Mouse (Mus musculus): ENCODE data around the gene Uvrag. TPM values are rescaled to one million over a fixed set of nuclear protein-coding genes. Genes with fewer than 3 reads are reported as not detected.

The Uvrag gene
- polyA plus RNA-seq, 1 experiment from 2014 or later: 13.1 TPM

- Histone ChIP-seq H3K4me3 (ENCODE audit: low read depth, low read length) (no peak overlapping the region), H3K4me1 (replicated peaks; ENCODE audit: control insufficient read depth, insufficient read depth, low read length) (0 out of 2 replicates have a peak, but pooled peaks cover 3% of the 10 kb centered on the region), H3K27ac (ENCODE audit: low read depth, low read length) (no peak overlapping the region), H3K4me2 (replicated peaks; ENCODE audit: low read depth, low read length) (no peak overlapping the region), H3K27me3 (ENCODE audit: control insufficient read depth, insufficient read depth, low read length) (no peaks in the 10 kb centered on the region), H3K36me3 (ENCODE audit: control insufficient read depth, insufficient read depth, low read length) (no peaks in the 10 kb centered on the region), H3K9ac (ENCODE audit: low read depth, low read length) (no peak overlapping the region), H3K9me3 (ENCODE audit: control insufficient read depth, low read length) (no peaks in the 10 kb centered on the region)
- ATAC-seq (ENCODE audit: low FRiP score) (no peak), DNase-seq (ENCODE audit: low spot score) (no peak)
- WGBS: 100% methylated on average over 1 of the region's 1 CpGs
These were observed 39.2 kb upstream of the Uvrag start for GRCm38 (mm10) chr7:99180162-99180561.

DNA sequence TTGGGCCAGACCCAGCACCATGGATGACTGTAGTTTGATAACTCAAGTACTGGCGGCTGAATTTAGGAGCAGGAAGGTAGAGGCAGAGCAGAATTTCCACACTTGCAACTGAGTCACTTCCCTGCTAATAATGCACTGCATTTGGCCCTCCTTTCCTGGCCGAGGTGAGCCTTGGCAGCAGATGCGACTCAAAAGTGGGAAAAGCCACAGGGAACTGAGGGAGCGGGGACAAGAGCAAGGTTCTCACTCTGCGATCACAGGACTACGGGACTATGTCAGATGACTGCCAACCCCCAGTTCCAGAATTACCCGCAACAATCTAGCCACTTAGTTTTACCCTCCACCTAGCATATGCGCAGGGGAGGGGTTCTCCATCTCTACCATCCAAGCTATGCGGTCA is 38.3 kb upstream of the Uvrag start:
- Histone ChIP-seq H3K4me3 (ENCODE audit: low read depth, low read length) (no peak overlapping the region), H3K9ac (ENCODE audit: low read depth, low read length) (no peak overlapping the region), H3K4me2 (replicated peaks; ENCODE audit: low read depth, low read length) (no peak overlapping the region), H3K36me3 (ENCODE audit: control insufficient read depth, insufficient read depth, low read length) (no peaks in the 10 kb centered on the region), H3K27me3 (ENCODE audit: control insufficient read depth, insufficient read depth, low read length) (no peaks in the 10 kb centered on the region), H3K9me3 (ENCODE audit: control insufficient read depth, low read length) (no peaks in the 10 kb centered on the region), H3K4me1 (replicated peaks; ENCODE audit: control insufficient read depth, insufficient read depth, low read length) (0 out of 2 replicates have a peak, but pooled peaks cover 3% of the 10 kb centered on the region), H3K27ac (ENCODE audit: low read depth, low read length) (no peak overlapping the region)
- ATAC-seq (ENCODE audit: low FRiP score): no peak
- DNase-seq (ENCODE audit: low spot score): no peak
- 91% methylated on average over 9 of the region's 9 CpGs for WGBS

GRCm38 (mm10) chr7:99177386-99177785 is 36.4 kb upstream of the Uvrag start:
- Histone ChIP-seq H3K9me3 (ENCODE audit: control insufficient read depth, low read length) (no peaks in the 10 kb centered on the region), H3K4me1 (replicated peaks; ENCODE audit: control insufficient read depth, insufficient read depth, low read length) (0 out of 2 replicates have a peak, but pooled peaks cover 3% of the 10 kb centered on the region), H3K36me3 (ENCODE audit: control insufficient read depth, insufficient read depth, low read length) (no peaks in the 10 kb centered on the region), H3K9ac (ENCODE audit: low read depth, low read length) (no peak overlapping the region), H3K4me2 (replicated peaks; ENCODE audit: low read depth, low read length) (no peak overlapping the region), H3K27ac (ENCODE audit: low read depth, low read length) (no peak overlapping the region), H3K27me3 (ENCODE audit: control insufficient read depth, insufficient read depth, low read length) (no peaks in the 10 kb centered on the region), H3K4me3 (ENCODE audit: low read depth, low read length) (no peak overlapping the region)
- ATAC-seq (ENCODE audit: low FRiP score) (no peak), DNase-seq (ENCODE audit: low spot score) (no peak)
- WGBS: 68% methylated on average over 5 of the region's 5 CpGs

DNA sequence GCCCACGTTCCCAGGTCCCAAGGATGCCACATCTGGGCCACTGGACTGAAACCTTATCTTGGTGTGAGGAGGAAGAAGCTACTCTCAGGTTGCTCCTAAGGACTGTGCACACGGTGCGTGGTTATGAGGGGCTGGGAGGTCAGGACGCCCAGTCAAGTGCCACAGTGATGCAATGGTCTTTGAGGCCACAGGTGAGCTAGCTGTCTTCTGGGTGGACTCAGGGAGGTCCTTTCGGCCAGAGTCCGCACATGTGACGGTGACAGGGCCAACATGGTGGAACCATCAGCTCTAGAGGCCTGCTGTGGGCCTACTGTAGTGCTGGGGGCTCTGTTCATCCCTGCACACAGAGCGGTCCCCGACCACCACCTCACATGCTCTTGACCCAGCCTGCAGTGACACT is 34.7 kb upstream of the Uvrag start:
- H3K4me2 ChIP-seq (replicated peaks; ENCODE audit: low read depth, low read length): no peak overlapping the region
- H3K9me3 ChIP-seq (ENCODE audit: control insufficient read depth, low read length): no peaks in the 10 kb centered on the region
- no peak overlapping the region for H3K9ac ChIP-seq (ENCODE audit: low read depth, low read length)
- no peaks in the 10 kb centered on the region for H3K36me3 ChIP-seq (ENCODE audit: control insufficient read depth, insufficient read depth, low read length)
- no peak overlapping the region for H3K4me3 ChIP-seq (ENCODE audit: low read depth, low read length)
- H3K27ac ChIP-seq (ENCODE audit: low read depth, low read length): no peak overlapping the region
- ATAC-seq (ENCODE audit: low FRiP score) (no peak), DNase-seq (ENCODE audit: low spot score) (no peak)
- H3K27me3 ChIP-seq (ENCODE audit: control insufficient read depth, insufficient read depth, low read length): no peaks in the 10 kb centered on the region
- H3K4me1 ChIP-seq (replicated peaks; ENCODE audit: control insufficient read depth, insufficient read depth, low read length): no peaks in the 10 kb centered on the region
- WGBS: 94% methylated on average over 9 of the region's 9 CpGs

DNA sequence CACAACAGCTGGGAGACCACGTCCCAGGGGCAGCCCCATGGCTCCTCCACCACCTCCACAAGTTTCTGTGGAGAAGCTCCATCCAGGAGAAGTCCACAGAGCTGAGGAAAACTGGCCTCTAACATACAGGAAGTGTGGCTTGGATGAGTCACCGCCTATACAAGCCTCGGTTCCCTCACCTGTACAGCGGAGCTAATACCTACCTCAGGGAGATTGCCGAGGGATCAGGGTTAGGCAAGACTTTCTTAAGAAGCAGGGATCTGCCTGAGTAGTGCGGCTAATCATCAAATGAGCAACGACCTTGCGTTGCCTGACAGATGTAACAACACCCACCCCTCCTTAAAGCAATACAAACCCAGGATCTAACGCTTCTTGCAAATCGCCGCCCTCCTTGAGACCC is 34.2 kb upstream of the Uvrag start:
- no peaks in the 10 kb centered on the region for H3K4me1 ChIP-seq (replicated peaks; ENCODE audit: control insufficient read depth, insufficient read depth, low read length)
- ATAC-seq (ENCODE audit: low FRiP score): no peak
- H3K4me2 ChIP-seq (replicated peaks; ENCODE audit: low read depth, low read length): no peak overlapping the region
- no peak overlapping the region for H3K27ac ChIP-seq (ENCODE audit: low read depth, low read length)
- no peak overlapping the region for H3K4me3 ChIP-seq (ENCODE audit: low read depth, low read length)
- no peak overlapping the region for H3K9ac ChIP-seq (ENCODE audit: low read depth, low read length)
- WGBS: 89% methylated on average over 11 of the region's 11 CpGs
- no peaks in the 10 kb centered on the region for H3K36me3 ChIP-seq (ENCODE audit: control insufficient read depth, insufficient read depth, low read length)
- H3K27me3 ChIP-seq (ENCODE audit: control insufficient read depth, insufficient read depth, low read length): no peaks in the 10 kb centered on the region
- no peak for DNase-seq (ENCODE audit: low spot score)
- H3K9me3 ChIP-seq (ENCODE audit: control insufficient read depth, low read length): no peaks in the 10 kb centered on the region

DNA sequence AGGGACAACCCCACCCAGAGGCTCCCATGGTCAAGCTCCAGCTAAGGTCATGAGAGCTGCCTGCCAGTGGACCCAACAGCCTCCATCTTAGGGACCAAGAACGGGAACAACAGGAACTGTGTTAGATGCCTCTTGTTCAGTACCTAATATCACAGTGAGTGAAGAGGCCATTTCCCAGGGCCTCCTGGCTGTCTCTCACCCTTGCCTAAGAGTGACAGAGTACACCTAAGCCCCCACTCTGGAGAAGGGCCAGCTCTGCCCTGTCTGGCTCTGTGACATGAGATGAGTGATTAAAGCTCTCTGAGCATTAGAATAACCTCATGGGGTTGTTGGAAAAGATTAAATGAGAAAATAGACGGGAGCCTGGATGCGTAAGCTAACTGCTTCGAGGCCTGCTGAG is 33.1 kb upstream of the Uvrag start:
- H3K27me3 ChIP-seq (ENCODE audit: control insufficient read depth, insufficient read depth, low read length): no peaks in the 10 kb centered on the region
- no peak overlapping the region for H3K4me2 ChIP-seq (replicated peaks; ENCODE audit: low read depth, low read length)
- DNase-seq (ENCODE audit: low spot score) (no peak), ATAC-seq (ENCODE audit: low FRiP score) (no peak)
- no peak overlapping the region for H3K4me3 ChIP-seq (ENCODE audit: low read depth, low read length)
- no peaks in the 10 kb centered on the region for H3K4me1 ChIP-seq (replicated peaks; ENCODE audit: control insufficient read depth, insufficient read depth, low read length)
- H3K9ac ChIP-seq (ENCODE audit: low read depth, low read length): no peak overlapping the region
- no peaks in the 10 kb centered on the region for H3K36me3 ChIP-seq (ENCODE audit: control insufficient read depth, insufficient read depth, low read length)
- no peaks in the 10 kb centered on the region for H3K9me3 ChIP-seq (ENCODE audit: control insufficient read depth, low read length)
- WGBS: 94% methylated on average over 4 of the region's 4 CpGs
- no peak overlapping the region for H3K27ac ChIP-seq (ENCODE audit: low read depth, low read length)

GRCm38 (mm10) chr7:99172898-99173297 is 32.0 kb upstream of the Uvrag start:
- 96% methylated on average over 6 of the region's 6 CpGs for WGBS
- H3K9me3 ChIP-seq (ENCODE audit: control insufficient read depth, low read length): no peaks in the 10 kb centered on the region
- no peak for ATAC-seq (ENCODE audit: low FRiP score)

GRCm38 (mm10) chr7:99171730-99172463 is 31.0 kb upstream of the Uvrag start:
- Histone ChIP-seq H3K9me3 (ENCODE audit: control insufficient read depth, low read length) (no peaks in the 10 kb centered on the region), H3K9ac (ENCODE audit: low read depth, low read length) (no peak overlapping the region), H3K36me3 (ENCODE audit: control insufficient read depth, insufficient read depth, low read length) (no peaks in the 10 kb centered on the region), H3K4me2 (replicated peaks; ENCODE audit: low read depth, low read length) (no peak overlapping the region), H3K27ac (ENCODE audit: low read depth, low read length) (no peak overlapping the region), H3K4me1 (replicated peaks; ENCODE audit: control insufficient read depth, insufficient read depth, low read length) (no peaks in the 10 kb centered on the region), H3K27me3 (ENCODE audit: control insufficient read depth, insufficient read depth, low read length) (no peaks in the 10 kb centered on the region), H3K4me3 (ENCODE audit: low read depth, low read length) (no peak overlapping the region)
- no peak for DNase-seq (ENCODE audit: low spot score)
- WGBS: 69% methylated on average over 10 of the region's 10 CpGs
- ATAC-seq (ENCODE audit: low FRiP score): no peak

More at GRCm38 (mm10) chr7:99172898-99173297, 32.0 kb upstream of the Uvrag start:
- no peak for DNase-seq (ENCODE audit: low spot score)
- Histone ChIP-seq H3K4me1 (replicated peaks; ENCODE audit: control insufficient read depth, insufficient read depth, low read length) (no peaks in the 10 kb centered on the region), H3K4me2 (replicated peaks; ENCODE audit: low read depth, low read length) (no peak overlapping the region), H3K27me3 (ENCODE audit: control insufficient read depth, insufficient read depth, low read length) (no peaks in the 10 kb centered on the region), H3K36me3 (ENCODE audit: control insufficient read depth, insufficient read depth, low read length) (no peaks in the 10 kb centered on the region), H3K9ac (ENCODE audit: low read depth, low read length) (no peak overlapping the region), H3K27ac (ENCODE audit: low read depth, low read length) (no peak overlapping the region), H3K4me3 (ENCODE audit: low read depth, low read length) (no peak overlapping the region)

- H3K4me2 ChIP-seq (replicated peaks; ENCODE audit: low read depth, low read length): no peak overlapping the region
- no peaks in the 10 kb centered on the region for H3K9me3 ChIP-seq (ENCODE audit: control insufficient read depth, low read length)
- 96% methylated on average over 6 of the region's 6 CpGs for WGBS
- DNase-seq (ENCODE audit: low spot score) (no peak), ATAC-seq (ENCODE audit: low FRiP score) (no peak)
- H3K4me3 ChIP-seq (ENCODE audit: low read depth, low read length): no peak overlapping the region
- no peak overlapping the region for H3K9ac ChIP-seq (ENCODE audit: low read depth, low read length)
- H3K4me1 ChIP-seq (replicated peaks; ENCODE audit: control insufficient read depth, insufficient read depth, low read length): no peaks in the 10 kb centered on the region
- H3K27ac ChIP-seq (ENCODE audit: low read depth, low read length): no peak overlapping the region
- no peaks in the 10 kb centered on the region for H3K27me3 ChIP-seq (ENCODE audit: control insufficient read depth, insufficient read depth, low read length)
- no peaks in the 10 kb centered on the region for H3K36me3 ChIP-seq (ENCODE audit: control insufficient read depth, insufficient read depth, low read length)
These were observed 29.6 kb upstream of the Uvrag start for GRCm38 (mm10) chr7:99170519-99170918.

Measured in hindbrain, embryonic 11.5 days (tissue).